ENCODE assay signal across 8 mouse cellular contexts in the genomic region with DNA sequence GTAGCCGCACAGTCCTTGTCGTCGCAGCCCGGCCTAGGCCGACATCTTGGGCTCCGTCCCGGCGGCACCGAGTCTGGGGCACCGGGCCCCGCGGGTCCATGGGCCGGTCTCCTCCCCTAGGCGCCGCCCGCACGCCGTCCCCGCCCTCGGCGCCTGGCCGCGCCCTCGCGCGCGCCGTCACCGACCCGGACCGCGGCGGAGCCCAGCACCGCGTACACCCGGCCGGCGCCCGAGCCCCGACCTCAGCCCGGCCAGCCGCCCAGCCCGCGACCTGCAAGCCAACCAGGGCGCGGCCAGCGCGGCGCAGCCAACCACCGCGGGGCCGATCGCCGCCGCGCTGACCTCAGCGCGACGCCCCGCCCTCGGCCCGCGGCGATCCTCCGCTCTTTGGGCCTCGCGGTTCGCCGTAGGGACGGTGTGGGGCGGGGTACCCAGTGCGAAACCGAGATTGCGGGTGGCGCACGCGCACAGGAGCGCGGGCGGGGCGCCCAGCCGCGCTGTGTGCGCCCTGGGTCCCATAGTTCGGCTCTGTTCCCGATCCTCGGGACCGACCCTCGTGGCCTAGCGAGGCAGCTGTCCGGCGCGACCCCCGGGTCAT. TPM values are rescaled to one million over a fixed set of nuclear protein-coding genes. Genes with fewer than 3 reads are reported as not detected.
A peak's percentile ranks its signal among the peaks of the same experiment; 100 is the strongest.
DNase-seq lines count a peak whose midpoint lies in the region; ATAC-seq and TF ChIP-seq lines count a peak whose summit lies in the region.

A gene (minus strand): TSS at position 343 of the 598 bp plus-strand sequence.

- peak within 1 kb of the TSS; percentile 94 for H3K4me2 ChIP-seq in lung, embryonic 14.5 days

- H3K9ac ChIP-seq in lung, embryonic 14.5 days: peak within 1 kb of the TSS; percentile 90

- peaks cover 10% of the 10 kb centered on the region; the same call in 1 of the 2 replicates for H3K4me1 ChIP-seq in lung, embryonic 14.5 days (ENCODE audit: insufficient read depth)

- no peak for TF ChIP-seq CTCF in lung, embryonic 14.5 days (IDR thresholded peaks at IDR 0.05; ENCODE audit: low read depth)

- no peaks in the 10 kb centered on the region for H3K27me3 ChIP-seq in lung, embryonic 14.5 days (ENCODE audit: insufficient read depth, low read length)

- ATAC-seq in lung, embryonic 14.5 days (ENCODE audit: insufficient read depth): peak; percentile 95

- H3K4me3 ChIP-seq in lung, embryonic 14.5 days (ENCODE audit: low read depth, low read length): peak within 1 kb of the TSS; percentile 98

- no peaks in the 10 kb centered on the region for H3K9me3 ChIP-seq in lung, embryonic 14.5 days (ENCODE audit: low read depth, low read length)

- H3K36me3 ChIP-seq in lung, embryonic 14.5 days (ENCODE audit: insufficient read depth): no peaks in the 10 kb centered on the region

- under 1% methylated on average over 84 of the region's 94 CpGs for WGBS in lung, embryonic 14.5 days

- DNase-seq in ES-CJ7 (ENCODE audit: low read depth, low spot score): peak; percentile 89
- peak; percentile 96 for DNase-seq in cerebellum, adult 11-12 months
- peak; percentile 92 for DNase-seq in forelimb bud, embryonic 11.5 days (ENCODE audit: low read depth, low spot score)
- peak; percentile 95 for DNase-seq in heart, postnatal 4 days
- DNase-seq in layer of hippocampus, adult 8-10 months (ENCODE audit: low spot score in 2 of 2): peak; percentile 88 to 92
- peak; percentile 97 for DNase-seq in lung, embryonic 14.5 days
- DNase-seq in ovary, adult 18-20 months (ENCODE audit: low spot score): peak; percentile 91
- peak; percentile 32 for DNase-seq in thymus, postnatal 25 days

- peak within 1 kb of the TSS; percentile 89 for H3K27ac ChIP-seq in lung, embryonic 14.5 days (ENCODE audit: low read depth)

RNA-seq across cellular contexts. Expression of the gene that starts here (rescaled TPM):
- 100 to 1,000 TPM; 112 to 116 TPM for total RNA-seq in heart, postnatal 4 days (2021)
- 100 to 1,000 TPM; 114 to 140 (median 119) TPM for total RNA-seq in layer of hippocampus, adult 8-10 months (2022)
- polyA plus RNA-seq in lung, embryonic 14.5 days (2014; fragmentation: Nextera tagmentation; extraction: Ambion mirVana): 45.1 and 47.5 TPM in 2 replicates

Comparison
In these comparisons a context has a peak if more than half of its experiments do, and no peak if none do; other contexts are left out.
1. Peak in every context shown above with its lines: DNase-seq, ATAC-seq, H3K4me3 ChIP-seq and H3K27ac ChIP-seq.
2. DNase-seq: peak in every context shown above with its lines; median percentile 97 in lung, embryonic 14.5 days; 96 in cerebellum, adult 11-12 months; 95 in heart, postnatal 4 days; 92 in forelimb bud, embryonic 11.5 days; 91 in ovary, adult 18-20 months; 90 in layer of hippocampus, adult 8-10 months; 89 in ES-CJ7; 32 in thymus, postnatal 25 days.